Mouse (Mus musculus) erythroblast, adult 5-6 weeks (primary cell): ENCODE data around the gene Lhfpl4. TPM values are rescaled to one million over a fixed set of nuclear protein-coding genes. Genes with fewer than 3 reads are reported as not detected.

Experiments used
- ATAC-seq: replicated peaks from 2 replicates; pipeline ENCODE4 v1.8.0; 2016; ENCODE audit warnings: moderate number of reproducible peaks, mild to moderate bottlenecking, moderate TSS enrichment, inconsistent platforms; ENCODE audit not compliant: poor library complexity, low FRiP score, severe bottlenecking
- total RNA-seq, 2 experiments: library from RNA; stranded (forward) in 1 of 2; stranded (reverse) in 1 of 2; fragments of 150-400 nt in 1 of 2; fragments of 200-764, 138-1000 nt in 1 of 2; gene quantifications; 2 replicates each; pipeline versions ENCODE4 v1.2.3 to v1.2.4; 2015 to 2017; ENCODE audit warnings: low replicate concordance in 2 of 2

The Lhfpl4 gene
- total RNA-seq, 2 experiments from 2014 or later = not detected

DNA sequence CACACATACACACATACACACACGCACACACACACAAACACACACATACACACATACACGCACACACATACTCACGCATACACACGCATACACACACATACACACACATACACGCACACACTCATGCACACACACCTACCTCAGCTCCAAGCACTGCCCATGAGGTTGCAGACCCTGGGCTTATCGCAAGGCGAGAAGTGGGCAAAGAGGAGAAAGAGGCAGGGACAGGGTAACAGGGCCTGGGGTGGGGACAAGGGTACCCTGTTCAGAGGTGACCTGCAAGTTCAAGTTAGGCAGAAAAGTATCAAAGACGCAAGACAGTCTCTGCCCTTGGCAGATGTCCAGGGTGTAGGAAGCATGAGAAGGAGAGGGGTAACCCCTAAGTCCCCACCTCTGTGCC is 24.5 kb downstream of the Lhfpl4 start:
- ATAC-seq = no peak

DNA sequence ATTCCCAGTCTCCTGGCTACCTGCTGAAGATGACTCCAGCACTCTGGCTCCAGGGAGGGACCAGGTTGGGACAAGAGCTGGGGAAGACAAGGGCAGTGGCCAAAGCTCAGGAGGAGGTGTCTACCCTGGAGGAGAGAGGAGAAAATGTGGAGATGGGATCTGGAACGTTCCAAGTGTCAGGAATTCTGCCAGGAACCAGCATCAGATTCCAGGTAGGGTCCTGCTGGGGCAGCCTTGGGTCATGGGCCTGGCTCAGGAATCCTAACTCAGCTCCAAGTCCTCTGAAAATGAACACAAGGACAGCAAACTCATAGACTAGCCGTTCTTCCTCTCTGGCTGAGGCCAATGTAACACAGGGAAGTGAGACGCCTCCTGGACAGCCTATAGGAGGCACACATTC is 25.3 kb downstream of the Lhfpl4 start:
- no peak for ATAC-seq

DNA sequence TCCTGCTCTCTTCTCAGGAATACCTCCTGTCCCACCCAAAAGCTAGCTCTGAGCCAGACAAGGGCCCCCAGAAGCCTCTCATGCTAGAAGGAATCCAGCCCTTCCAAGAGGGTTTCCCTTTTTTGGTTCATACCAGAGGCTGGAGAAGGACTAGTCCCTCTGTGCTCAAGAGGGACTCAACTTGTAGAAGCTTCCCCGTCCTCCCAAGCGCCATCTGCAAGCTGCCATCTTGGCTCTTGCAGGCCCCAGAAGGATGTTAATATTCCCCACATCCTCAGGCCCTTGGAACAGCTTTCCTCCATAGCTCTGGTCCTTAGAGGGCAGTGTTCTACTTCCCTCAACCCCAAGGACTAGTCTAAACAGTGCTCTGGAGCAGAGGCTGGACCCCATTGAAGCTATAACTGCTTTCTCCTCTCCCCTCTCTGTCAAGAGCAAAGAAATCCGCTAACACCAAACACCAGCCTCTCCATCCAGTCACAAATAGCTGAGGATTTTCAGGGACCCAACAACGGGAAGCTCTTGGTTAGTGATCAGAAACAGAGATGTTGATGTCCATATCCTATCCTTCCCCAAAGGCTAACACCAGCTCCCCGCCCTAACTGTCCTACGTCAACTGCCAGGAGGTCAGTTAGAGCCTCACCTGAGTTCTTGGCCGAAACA is 26.7 kb downstream of the Lhfpl4 start:
- no peak for ATAC-seq

DNA sequence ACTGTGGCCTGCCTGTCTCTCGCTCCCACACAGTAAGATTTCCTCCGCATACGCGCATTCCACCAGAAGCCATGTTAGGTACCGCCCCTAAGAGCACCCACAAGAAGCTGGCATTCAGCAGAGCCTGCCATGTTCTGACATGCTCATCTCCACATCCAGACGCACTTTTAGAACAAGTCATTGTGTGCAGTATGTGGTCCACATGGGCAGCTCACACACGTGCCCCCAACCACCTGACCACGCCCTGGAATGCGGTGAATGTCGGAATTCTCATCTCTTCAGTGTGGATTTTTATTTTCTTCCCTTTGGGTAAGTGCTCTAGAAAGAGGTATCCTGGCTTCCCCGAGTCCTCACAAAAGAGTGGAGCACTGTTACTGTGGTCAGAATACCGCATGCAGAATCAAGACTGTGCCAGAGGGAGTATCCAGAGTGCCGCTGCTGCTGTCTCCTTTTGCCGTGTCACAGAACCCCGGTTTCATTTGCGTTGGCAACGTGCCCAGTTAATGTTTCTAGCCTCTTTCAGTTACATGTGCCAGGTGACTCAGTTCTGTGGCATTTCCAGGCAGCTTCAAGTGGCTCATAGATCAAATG is 28.4 kb downstream of the Lhfpl4 start:
- ATAC-seq = no peak

DNA sequence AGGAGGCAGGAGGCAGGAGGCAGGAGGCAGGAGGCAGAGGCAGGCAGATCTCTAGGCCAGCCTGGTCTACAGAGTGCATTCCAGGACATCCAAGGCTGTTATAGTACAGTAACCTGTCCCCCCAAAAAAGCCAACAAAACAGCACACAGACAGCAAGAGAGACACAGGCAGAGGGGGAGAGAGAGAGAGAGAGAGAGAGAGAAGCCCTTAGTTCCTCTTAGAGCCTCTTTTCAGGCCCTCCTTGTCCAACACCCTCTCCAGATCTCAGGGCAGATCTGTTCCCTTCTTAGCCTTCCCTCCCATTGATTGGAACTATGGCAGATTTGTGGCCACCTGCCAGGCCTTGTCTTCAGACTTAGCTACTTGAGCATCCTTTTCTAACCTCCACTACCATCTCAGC is 31.7 kb downstream of the Lhfpl4 start:
- ATAC-seq = no peak

GRCm38 (mm10) chr6:113161982-113162381 is 33.2 kb downstream of the Lhfpl4 start:
- no peak for ATAC-seq

DNA sequence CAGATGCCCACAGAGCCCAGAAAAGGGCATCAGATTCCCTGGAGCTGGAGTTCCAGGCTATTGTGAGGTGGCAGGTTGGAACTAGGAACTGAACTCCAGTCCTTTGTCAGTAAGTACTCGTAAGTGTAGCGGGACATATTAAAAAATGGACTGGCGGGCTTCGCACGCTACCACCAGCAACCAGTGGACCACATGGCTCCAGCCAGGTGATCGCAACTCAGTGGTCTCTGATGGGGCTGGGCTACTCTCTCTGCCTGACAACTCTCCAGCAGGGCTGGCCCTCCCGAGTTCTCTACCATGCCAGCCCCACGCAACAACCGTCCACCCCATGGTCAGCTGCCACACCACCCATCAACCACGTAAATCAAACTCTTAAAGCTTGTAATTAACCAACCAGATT is 35.1 kb downstream of the Lhfpl4 start:
- no peak for ATAC-seq

DNA sequence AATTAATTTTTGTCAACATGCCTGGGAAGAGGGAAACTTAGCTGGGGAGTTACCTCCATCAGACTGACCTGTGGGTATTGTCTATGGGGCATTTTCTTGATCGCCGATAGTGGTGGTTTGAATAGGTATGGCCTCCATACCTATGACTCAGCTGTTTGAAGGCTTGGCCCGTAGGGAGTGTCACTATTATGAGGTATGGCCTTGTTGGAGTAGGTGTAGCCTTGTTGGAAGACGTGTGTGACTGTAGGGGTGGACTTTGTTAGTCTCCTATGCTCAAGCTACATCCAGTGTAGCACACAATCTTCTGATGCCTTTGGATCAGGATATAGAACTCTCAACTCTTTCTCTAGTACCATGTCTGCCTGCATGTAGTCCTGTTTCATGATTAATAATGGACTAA is 39.1 kb downstream of the Lhfpl4 start:
- ATAC-seq = no peak

DNA sequence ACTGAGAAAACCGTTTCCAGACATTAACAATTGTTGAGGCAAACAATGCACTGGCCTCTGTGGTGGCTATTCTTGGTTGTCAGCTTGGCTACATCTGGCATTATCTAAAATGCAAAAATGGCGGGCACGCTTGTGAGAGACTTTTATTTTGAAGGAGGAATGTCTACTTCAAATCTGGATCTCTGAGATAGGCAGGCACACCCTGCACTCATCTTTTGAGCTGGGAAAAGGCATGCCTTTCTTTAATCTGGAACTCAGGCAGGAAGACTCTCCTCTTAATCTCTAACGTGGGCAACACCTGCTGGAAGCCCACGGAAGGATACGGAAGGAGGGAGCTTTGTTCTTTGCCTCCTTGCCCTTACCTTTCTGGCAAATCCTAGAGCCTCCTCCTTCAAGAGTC is 40.3 kb downstream of the Lhfpl4 start:
- no peak for ATAC-seq

DNA sequence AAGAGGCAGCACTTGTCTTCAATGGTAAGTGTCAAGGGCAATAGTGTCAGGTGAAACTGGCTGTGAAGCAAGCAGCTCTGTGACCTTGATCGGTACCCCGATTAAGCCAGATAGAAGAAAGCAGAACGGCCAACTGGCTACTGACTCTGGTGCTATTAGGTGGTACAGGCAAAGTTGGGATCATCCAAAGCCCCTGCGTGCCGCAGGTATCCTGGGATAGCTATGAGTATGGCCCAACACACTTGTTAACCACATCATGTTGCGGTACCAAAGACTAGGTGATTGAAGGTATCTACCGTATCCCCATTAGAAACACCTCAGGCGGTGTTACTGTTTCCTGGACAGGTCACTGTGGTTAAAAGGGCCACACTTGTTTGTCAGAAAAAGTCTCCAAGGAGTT is 41.1 kb downstream of the Lhfpl4 start:
- no peak for ATAC-seq

GRCm38 (mm10) chr6:113145249-113145648 is 49.9 kb downstream of the Lhfpl4 start:
- no peak for ATAC-seq

- ATAC-seq = no peak
Measured at GRCm38 (mm10) chr6:113144764-113145163, 50.4 kb downstream of the Lhfpl4 start.

- no peak for ATAC-seq
Measured at GRCm38 (mm10) chr6:113141389-113142094, 53.6 kb downstream of the Lhfpl4 start.

GRCm38 (mm10) chr6:113133360-113133759 is 61.8 kb downstream of the Lhfpl4 start:
- no peak for ATAC-seq

DNA sequence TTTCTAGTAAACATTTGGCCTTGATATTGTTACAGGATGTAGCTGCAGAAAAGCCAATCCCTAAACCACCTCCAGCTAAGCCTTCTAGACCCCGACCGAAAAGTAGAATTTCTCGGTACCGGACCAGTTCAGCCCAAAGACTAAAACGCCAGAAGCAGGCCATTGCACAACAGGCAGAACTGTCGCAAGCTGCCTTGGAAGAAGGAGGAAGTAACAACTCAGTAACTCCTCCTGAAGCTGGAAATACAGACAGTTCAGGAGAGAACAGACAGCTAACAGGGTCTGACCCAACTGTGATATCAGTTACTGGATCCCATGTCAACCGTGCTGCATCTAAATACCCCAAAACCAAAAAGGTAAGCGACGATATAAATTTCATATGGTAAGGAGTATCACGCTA is 74.4 kb downstream of the Lhfpl4 start:
- no peak for ATAC-seq

Other genes starting within 250 kb of the Lhfpl4 start
- gene Srgap3, start 248.1 kb downstream of the Lhfpl4 start, total RNA-seq (2015; ENCODE audit: low replicate concordance) = 0.63 TPM in 1 of 2 replicates, not detected in the other
- 0.09 and 0.14 TPM in 2 replicates for gene Srgap3, start 248.1 kb downstream of the Lhfpl4 start, total RNA-seq (2017; ENCODE audit: low replicate concordance)
- 18.0 and 27.7 TPM in 2 replicates for gene Thumpd3, start 149.2 kb downstream of the Lhfpl4 start, total RNA-seq (2015; ENCODE audit: low replicate concordance)
- 16.3 and 19.6 TPM in 2 replicates for gene Thumpd3, start 149.2 kb downstream of the Lhfpl4 start, total RNA-seq (2017; ENCODE audit: low replicate concordance)
- gene Setd5, start 118.0 kb downstream of the Lhfpl4 start, total RNA-seq (2015; ENCODE audit: low replicate concordance) = 34.4 and 36.6 TPM in 2 replicates
- gene Setd5, start 118.0 kb downstream of the Lhfpl4 start, total RNA-seq (2017; ENCODE audit: low replicate concordance) = 29.4 TPM in 2 replicates
- gene Mtmr14, start 42.5 kb upstream of the Lhfpl4 start, total RNA-seq (2015; ENCODE audit: low replicate concordance) = 19.0 and 35.0 TPM in 2 replicates
- gene Mtmr14, start 42.5 kb upstream of the Lhfpl4 start, total RNA-seq (2017; ENCODE audit: low replicate concordance) = 25.5 and 42.9 TPM in 2 replicates
- gene Cpne9, start 86.9 kb upstream of the Lhfpl4 start, total RNA-seq (2015; ENCODE audit: low replicate concordance) = 0.42 TPM in 1 of 2 replicates, not detected in the other
- 0.51 and 2.1 TPM in 2 replicates for gene Cpne9, start 86.9 kb upstream of the Lhfpl4 start, total RNA-seq (2017; ENCODE audit: low replicate concordance)
- gene Brpf1, start 111.8 kb upstream of the Lhfpl4 start, total RNA-seq (2015; ENCODE audit: low replicate concordance) = 12.1 and 19.2 TPM in 2 replicates
- gene Brpf1, start 111.8 kb upstream of the Lhfpl4 start, total RNA-seq (2017; ENCODE audit: low replicate concordance) = 14.3 and 16.0 TPM in 2 replicates
- gene Ogg1, start 131.6 kb upstream of the Lhfpl4 start, total RNA-seq (2015; ENCODE audit: low replicate concordance) = 0.63 and 3.1 TPM in 2 replicates
- 7.6 TPM in 1 of 2 replicates, not detected in the other for gene Ogg1, start 131.6 kb upstream of the Lhfpl4 start, total RNA-seq (2017; ENCODE audit: low replicate concordance)
- gene Camk1, start 148.6 kb upstream of the Lhfpl4 start, total RNA-seq (2015; ENCODE audit: low replicate concordance) = 4.6 and 6.5 TPM in 2 replicates
- gene Camk1, start 148.6 kb upstream of the Lhfpl4 start, total RNA-seq (2017; ENCODE audit: low replicate concordance) = 7.1 and 11.8 TPM in 2 replicates
- 6.0 and 11.1 TPM in 2 replicates for gene Tada3, start 182.5 kb upstream of the Lhfpl4 start, total RNA-seq (2015; ENCODE audit: low replicate concordance)
- gene Tada3, start 182.5 kb upstream of the Lhfpl4 start, total RNA-seq (2017; ENCODE audit: low replicate concordance) = 7.8 and 14.1 TPM in 2 replicates
- gene Arpc4, start 182.7 kb upstream of the Lhfpl4 start, total RNA-seq (2015; ENCODE audit: low replicate concordance) = 44.5 and 54.8 TPM in 2 replicates
- 81.5 and 100 TPM in 2 replicates for gene Arpc4, start 182.7 kb upstream of the Lhfpl4 start, total RNA-seq (2017; ENCODE audit: low replicate concordance)
- 3.3 TPM in 1 of 2 replicates, not detected in the other for gene Ttll3, start 193.9 kb upstream of the Lhfpl4 start, total RNA-seq (2015; ENCODE audit: low replicate concordance)
- 2.3 and 3.6 TPM in 2 replicates for gene Ttll3, start 193.9 kb upstream of the Lhfpl4 start, total RNA-seq (2017; ENCODE audit: low replicate concordance)
- gene Rpusd3, start 224.0 kb upstream of the Lhfpl4 start, total RNA-seq (2015; ENCODE audit: low replicate concordance) = not detected in 2 replicates
- gene Rpusd3, start 224.0 kb upstream of the Lhfpl4 start, total RNA-seq (2017; ENCODE audit: low replicate concordance) = 2.8 TPM in 1 of 2 replicates, not detected in the other
- gene Cidec, start 240.4 kb upstream of the Lhfpl4 start, total RNA-seq (2015; ENCODE audit: low replicate concordance) = not detected in 2 replicates
- gene Cidec, start 240.4 kb upstream of the Lhfpl4 start, total RNA-seq (2017; ENCODE audit: low replicate concordance) = not detected in 2 replicates
- 8.1 and 14.4 TPM in 2 replicates for gene Jagn1, start 247.2 kb upstream of the Lhfpl4 start, total RNA-seq (2015; ENCODE audit: low replicate concordance)
- gene Jagn1, start 247.2 kb upstream of the Lhfpl4 start, total RNA-seq (2017; ENCODE audit: low replicate concordance) = 2.0 and 3.1 TPM in 2 replicates